Mouse (Mus musculus) lung, postnatal 36 days (tissue): ENCODE measurements around the gene Sh3kbp1.

Source experiments
- DNase-seq: peaks from one replicate; pipeline ENCODE4 v3.0.0; 2022; ENCODE audit warnings: mixed read lengths

Sh3kbp1 gene

DNA sequence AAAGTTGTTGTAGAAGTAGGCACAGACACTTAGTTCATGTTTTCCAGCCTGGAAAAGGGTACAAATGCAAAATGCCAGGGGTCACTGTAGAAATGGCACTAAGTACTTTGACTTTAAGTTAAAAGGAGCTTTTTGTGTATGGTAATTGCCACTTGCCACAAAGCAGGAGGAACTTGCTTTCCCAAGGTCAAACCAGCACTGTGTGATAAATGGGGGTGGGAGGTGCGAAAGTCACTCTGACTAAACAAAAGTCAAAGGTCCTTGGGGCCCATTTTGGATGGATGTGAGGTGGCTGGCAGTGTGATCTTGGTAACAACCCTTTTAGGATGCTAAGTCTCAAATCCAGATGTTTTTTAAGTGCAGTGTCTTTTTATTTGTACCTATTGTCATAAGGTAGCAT, 316.5 kb downstream of the Sh3kbp1 start:
- DNase-seq = no peak

DNA sequence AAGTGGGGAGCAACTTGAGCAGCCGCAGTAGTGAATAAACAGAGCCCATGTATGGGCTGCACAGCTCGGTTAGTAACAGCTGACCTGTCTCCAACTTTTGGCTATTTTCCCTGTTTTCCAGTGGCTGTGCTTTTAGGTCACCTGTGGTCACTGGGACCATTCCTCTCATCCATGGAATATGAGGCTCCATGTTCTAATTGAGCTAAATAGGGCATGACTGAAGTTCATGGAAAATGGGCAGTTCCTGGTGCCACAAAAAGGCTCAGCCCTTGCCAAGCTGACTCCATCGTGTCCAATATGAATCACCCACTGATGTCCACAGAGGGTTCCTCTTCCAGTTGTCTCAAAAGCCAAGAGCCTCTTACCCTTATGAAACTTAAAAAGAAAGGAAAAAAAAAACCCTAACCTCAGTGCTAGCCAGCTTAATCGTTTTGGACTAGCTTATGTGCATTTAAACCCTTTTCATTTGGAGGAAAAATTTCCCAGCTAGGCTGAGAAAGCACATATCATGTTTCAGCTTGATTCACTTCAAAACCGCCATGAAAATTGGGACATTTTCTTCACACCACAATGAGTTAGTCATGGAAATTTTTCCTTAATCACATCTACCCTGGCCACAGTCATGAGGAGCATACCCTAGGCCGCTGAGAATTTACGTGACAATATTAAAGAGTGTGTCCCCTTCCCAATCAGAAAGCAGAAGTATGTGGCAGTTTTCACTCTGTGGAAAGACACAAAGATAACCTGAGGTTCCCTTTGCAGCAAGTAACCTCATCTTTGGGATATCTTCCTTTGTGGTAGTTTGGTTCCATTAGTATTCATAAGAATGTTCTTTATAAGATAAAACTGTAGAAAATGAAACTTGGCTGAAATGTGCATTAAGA, 326.7 kb downstream of the Sh3kbp1 start:
- DNase-seq = no peak

DNA sequence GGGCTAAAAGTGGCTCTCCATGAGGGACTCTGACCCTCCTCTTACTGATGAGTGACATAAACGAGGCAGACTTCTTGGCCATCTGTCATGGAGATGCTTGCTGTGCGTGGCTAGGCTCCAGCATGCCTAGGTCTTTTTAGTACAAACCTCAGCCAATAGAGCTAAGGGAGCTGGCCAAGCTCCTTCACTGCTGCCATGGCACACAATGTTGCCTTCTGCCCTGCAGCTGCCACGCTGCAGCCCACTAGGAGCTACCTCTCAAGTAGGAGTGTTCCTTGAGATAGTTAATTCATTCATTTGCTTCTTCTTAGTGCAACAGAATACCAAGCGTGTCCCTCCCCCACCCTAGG, 327.3 kb downstream of the Sh3kbp1 start:
- DNase-seq = no peak

DNA sequence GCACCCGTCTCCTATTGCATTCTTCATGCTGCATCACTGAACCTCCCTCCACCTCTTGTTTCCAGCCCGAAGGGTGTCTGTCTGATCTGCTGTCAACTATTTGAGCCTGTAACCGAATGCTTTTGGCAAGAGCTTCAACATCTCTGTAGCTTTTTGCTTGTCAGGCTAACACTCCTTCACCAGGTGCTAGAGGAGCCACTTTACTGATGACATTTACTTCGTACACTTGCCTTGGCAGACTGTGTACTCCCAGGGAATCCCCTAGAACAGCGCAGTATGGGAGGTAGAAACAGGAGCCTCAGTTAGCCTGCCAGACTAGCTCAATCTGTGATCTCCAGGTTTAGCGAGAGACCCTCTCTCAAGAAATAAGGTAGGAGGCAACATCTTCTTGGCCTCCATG, 328.4 kb downstream of the Sh3kbp1 start:
- no peak for DNase-seq

DNA sequence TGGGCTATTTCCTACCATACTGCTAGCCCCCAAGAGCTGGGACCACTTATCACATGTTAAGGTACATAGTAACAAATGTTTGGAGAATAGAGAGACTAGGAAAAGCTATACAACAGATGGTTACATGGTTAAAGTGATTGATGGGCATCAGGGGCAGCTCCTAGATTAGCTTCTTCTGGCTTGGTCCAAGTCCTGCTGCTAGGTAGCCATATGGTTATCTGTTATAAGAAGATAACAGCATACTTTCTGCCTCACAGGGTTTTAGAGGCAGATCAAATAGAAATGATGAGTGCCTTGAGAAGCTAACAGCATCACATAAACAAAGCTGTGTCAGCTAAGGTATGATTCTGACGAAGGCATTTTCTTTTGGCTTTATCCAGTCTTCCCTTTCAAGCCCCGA, 334.3 kb downstream of the Sh3kbp1 start:
- no peak for DNase-seq

DNA sequence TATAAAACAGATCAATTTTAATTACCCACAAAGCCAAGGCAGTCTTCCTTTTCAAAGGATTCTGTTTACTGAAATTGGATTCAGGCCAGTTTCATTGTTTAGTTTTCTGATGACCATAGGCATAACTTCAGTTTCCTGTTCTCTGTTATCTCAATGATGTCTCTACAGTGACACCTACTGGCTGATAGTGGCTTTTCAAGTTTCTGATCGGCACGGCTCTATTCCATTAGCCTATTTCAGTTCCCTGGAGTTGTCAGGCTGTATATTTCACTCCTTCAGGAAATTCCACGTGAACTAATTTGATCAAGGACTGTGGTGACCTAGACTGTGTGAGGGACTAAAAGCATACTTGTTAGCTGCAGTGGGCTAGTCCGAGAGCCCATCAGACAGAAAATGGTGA, 336.2 kb downstream of the Sh3kbp1 start:
- peak; percentile 88 for DNase-seq

DNA sequence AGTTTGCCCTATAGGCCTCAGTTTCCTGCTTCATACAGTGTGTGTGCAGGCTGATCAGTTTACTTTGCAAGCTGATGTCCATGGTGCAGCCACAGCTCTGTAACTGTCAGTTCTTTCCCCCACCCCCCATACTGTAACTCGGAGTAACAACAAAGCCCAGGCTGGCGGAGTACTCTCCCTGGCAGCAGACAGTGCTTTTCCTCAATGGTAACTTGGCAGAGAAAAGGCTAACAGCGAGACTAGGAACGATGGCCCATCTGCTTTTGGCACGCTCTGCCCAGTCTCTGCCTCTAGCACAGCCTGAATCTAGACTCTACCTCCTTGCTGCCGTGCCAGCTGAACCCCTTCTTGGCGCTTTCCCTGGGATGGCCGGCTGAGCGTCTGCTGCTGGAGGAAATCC, 336.9 kb downstream of the Sh3kbp1 start:
- no peak for DNase-seq

DNA sequence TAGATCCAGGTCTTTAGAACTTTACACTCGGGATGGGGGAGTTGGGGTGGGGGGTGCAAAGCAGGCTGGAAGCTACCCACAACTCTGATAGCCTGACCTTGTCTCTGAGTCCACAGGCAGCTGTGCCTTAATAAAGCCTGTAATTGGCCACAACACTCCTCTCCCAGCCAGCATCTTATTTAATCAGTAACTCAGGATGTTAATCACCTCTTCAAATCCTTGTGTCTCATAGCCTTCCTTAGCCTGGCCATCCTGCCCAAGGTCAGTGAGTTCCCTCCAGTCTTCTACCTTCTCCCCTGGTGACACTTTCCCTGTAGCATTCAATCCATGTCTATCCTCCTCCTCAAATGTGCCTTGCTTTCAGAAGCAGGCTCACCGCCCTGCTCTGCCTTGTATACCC, 342.0 kb downstream of the Sh3kbp1 start:
- no peak for DNase-seq

DNA sequence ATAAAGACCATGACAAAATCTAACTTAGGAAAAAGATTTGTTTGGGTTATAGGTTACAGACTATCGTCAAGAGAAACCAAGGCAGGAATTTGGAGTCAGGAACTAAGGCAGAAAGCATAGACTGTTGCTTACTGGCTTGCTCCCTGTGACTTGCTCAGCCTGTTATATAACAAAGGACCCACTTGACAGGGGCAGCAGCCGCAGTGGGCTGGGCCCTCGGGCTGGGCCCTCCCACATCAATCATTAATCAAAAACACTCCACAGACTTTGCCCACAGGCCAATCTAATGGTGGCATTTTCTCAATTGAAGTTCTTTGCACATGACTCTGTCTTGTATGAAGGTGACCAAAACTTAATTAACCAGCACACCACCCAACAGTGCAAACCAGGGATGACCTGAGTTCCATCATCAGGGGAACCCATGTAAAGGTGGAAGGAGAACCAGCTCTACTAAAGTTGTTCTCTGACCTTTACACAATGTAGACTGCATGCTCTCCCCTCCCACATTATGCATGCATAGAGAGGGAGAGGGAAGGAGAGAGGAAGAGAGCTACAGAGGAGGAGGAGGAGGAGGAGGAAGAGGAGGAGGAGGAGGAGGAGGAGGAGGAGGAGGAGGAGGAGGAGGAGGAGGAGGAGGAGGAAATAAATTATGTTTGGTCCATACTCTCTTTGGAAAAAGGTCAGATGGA, 344.2 kb downstream of the Sh3kbp1 start:
- DNase-seq = no peak

DNA sequence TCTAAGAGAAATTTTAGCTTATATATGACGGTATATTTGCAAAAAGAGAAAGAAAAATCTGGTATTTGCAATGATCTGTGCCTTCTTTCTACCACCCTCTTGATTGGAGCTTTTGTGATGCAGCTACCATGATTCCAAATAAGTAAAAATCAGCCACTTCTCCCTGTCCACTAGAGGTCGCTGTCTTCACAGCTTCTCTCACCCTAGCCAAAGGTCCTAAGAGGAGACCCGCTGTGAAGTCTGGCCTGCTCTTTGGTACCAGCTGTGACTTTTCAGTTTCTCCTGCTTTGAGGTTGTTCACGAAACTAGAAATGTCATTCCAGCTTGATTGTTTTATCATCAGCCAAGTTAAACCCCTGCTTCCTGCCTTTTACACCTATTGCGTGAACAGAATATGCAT, 346.7 kb downstream of the Sh3kbp1 start:
- DNase-seq = peak; percentile 59

DNA sequence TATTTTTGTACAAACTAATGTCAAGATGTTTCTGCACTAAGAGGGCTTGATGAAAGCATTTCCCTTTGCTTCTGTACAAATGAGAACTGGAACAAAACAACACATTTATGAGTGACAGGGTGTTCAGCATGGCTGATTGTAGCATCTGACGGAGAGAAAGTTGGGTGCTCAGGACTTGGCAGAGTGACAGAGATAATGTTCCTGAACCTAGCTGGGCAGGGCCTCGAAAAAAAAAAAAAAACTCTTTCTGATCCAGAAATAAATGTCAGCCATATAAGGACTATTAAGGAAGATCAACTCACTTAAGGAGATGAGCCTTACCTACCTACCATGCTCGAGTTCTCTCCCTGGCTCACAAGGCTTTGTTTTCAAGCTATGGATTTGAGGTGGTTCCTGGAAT, 349.2 kb downstream of the Sh3kbp1 start:
- no peak for DNase-seq

DNA sequence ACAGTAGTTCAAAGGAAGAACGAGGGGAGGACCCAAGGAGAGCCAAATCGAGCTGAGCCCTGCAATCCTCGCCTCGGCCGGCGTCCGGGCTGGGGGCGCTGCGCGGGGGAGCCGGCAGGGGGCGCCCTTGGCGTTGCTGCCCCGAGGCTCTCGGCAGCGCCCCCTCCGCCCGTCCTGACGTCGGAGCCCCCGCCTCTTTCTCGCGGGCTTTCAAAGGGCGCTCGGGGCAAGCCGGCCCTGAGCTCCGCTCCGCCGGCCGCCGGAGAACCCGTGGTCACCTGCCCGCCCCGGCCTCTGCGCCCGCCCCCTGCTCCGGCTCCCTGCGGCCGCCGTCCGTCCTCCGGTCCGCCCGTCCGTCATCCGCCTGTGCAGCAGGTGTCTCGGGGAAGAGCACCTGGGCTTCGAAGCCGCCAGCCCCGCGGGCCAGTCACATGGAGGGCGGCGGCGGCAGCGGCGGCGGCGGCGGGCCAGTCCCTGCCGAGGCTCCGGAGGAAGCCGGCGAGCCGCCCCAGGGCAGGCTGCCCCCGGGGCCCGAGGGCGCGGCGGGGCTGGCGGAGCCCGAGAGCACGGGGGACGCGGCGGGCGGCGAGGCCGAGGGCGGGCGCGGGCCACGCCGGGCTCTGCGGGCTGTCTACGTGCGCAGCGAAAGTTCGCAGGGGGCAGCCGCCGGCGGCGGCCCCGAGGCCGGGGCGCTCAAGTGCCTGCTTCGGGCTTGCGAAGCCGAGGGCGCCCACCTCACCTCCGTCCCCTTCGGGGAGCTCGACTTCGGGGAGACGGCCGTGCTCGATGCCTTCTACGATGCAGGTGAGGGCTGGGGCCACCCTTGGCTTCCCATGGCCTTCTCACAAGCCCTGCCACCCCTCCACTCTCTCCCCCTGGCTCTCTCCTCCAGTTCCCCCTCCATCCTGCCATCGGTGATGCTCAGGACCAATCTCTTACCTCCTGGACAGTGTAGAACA, 361.2 kb downstream of the Sh3kbp1 start, which contains the start of gene Map3k15:
Gene Map3k15 (plus strand): TSS at position 432 of the 959 bp plus-strand sequence.
- peak; percentile 67 for DNase-seq

DNA sequence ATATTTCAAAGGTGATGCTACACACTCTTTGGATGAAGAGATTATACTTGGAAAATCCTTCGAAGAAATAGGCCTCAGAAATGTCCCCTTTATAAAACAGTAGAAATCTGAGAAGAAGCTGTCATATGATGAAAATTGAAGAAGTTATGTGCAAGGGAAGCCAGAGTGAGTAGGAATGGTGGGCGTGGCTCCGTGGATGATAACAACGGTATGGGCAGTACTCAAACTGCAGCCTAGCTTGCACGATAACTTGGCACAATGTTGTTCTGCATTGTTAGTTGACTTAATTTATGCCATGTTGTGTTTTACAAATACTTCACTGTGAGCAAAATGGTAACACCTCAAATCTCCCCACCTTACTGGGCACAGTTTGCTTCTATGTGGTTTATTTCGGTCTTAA, 368.7 kb downstream of the Sh3kbp1 start:
- no peak for DNase-seq
